Mouse (Mus musculus) ES-Bruce4 (cell line): ENCODE results near the gene Ssbp1.

Experiments used
- CTCF ChIP-seq: IDR thresholded peaks from one replicate; pipeline ENCODE4 v1.8.1; 2011; ENCODE audit warnings: low read depth, low read length
- EP300 ChIP-seq: IDR thresholded peaks from 2 replicates; pipeline ENCODE4 v1.6.1; 2011; ENCODE audit warnings: low read depth, low read length; ENCODE audit not compliant: insufficient read depth
- POLR2A ChIP-seq: IDR thresholded peaks from one replicate; pipeline ENCODE4 v1.8.1; 2011; ENCODE audit warnings: low read length; ENCODE audit not compliant: insufficient read depth

- TF ChIP-seq CTCF (no peak), EP300 (no peak), POLR2A (no peak)
These were observed 29.9 kb upstream of the Ssbp1 start for GRCm38 (mm10) chr6:40441276-40441675.
